Mouse (Mus musculus): Measurements from ENCODE around the gene Ctnnd2.

DNA sequence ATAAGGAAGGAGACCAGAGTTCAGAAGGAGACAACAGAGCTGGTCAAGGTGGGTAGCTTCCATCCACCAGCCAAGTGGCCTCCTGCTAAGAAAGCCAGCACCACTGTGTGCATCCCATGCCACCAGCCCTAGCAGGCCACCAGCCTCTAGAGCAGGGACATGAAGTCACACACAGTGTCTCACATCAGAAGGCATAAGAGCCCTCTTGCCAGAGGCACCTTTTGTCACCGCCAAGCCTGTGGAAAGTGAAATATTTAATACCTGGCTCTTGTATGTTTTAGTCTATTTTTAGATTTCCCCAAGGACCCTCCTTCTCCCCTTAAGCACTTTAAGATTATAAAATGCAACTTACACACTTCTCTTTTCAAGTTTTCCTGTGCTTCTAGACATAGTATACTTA, 802.0 kb downstream of the Ctnnd2 start:
- TF ChIP-seq CTCF (IDR thresholded peaks at IDR 0.05; ENCODE audit: low read depth, low read length) (no peak), POLR2A (IDR thresholded peaks at IDR 0.05; ENCODE audit: extremely low read depth, insufficient read depth, low read length) (no peak)
